Mouse (Mus musculus) ovary, postnatal 10 days (tissue): Measurements from ENCODE around the gene Foxo3.

Experiments used
- DNase-seq: peaks from one replicate; pipeline ENCODE4 v3.0.0; 2022; ENCODE audit warnings: low spot score

Foxo3 gene

DNA sequence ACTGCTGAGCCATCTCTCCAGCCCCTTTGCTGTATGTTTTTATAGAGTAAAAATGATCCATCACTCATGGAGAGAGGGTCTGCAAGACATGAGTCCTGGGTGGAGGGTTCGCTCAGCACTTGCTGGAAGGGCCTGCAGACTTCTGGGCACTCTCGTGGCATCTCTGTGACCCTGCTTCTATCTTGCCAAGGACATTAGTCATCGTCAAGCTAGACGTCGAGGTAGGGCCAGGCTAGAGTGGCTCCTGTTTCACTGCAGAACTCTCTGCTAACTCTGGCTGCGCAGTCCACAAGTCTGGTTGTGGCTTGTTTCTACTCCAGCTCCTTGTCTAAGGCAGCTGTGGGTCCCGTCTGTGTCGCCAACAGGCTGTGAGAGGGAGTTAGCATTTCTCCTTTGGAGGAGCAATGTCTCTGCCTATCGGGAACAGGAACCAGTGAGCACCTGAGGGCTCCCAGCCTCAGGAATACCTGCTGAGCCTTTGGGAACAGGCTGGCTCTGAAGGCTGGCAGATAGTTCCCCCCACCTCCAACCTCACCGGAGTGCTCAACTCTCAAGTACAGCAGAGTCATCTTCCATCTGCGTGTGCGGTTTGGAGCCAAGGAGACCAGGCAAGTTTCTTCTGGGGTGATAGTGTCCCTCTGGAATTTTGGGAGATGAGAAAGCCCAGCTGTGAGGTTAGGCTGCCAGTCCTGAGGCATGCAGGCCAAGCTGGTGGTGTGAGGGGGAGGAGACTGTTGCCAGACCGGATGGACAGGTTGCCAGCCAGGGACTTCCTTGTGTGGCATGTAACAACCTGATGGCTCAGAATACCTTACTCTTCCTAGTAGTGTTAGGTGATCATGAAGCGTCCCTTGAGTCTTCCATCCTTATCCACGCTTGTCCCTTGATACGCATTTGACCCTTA, 98.5 kb downstream of the Foxo3 start:
- no peak for DNase-seq

DNA sequence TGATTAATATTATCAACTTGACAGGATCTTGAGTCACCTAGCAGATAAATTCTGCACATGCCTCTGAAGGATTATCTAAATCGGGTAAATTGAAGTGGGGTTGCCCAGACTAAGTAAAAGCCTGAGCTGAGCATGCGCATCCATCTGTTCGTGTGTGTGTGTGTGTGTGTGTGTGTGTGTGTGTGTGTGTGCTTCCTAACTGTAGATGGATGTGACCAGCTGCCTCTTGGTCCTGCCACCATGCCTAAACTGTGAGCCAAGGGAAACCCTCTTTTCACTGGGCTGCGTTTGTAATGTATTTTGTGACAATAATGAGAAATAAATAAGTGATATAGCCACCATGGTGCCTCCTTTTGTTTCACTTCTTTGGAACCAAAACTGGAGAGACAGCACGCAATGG, 102.3 kb downstream of the Foxo3 start:
- no peak for DNase-seq

DNA sequence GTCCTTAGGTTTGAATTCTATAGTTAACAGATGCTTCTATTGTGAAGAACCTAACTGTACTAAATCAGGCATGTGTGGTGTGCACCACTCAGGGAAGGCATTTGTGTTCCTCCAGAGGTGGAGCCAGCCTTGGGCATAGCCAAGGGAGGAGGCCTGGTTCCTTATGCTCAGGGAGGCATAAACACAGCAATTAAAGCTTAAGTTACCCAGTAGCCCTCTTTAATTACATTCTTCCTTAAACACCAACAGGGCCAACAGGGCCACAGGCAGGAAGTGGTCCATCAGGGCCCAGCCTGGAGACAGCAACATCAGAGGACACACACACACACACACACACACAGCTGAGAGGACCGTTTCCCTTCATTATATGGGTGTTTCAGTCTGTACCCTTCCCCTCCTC, 102.7 kb downstream of the Foxo3 start:
- no peak for DNase-seq

DNA sequence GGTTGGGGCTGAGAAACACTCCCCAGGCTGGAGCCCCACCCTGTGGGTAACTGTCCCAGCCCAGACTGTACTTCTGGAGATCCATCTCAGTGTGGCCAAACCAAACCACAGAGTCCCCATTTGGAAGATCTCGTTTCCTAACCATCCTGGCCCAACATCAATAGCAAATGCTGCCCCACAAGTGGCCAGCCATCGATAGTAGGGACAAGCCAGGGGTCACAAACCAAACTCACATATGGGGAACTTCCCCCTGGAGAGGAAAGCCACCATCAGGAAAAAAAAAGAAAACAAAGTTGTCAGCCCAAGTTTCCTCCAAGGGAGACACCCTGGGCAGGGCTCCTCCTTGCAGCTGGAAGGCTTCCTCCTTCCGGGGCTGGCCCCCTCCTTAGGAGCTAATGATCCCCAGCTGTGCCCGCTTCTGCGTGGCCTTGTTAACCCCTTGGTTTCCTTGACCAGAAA, 105.6 kb downstream of the Foxo3 start:
- DNase-seq, result no peak

DNA sequence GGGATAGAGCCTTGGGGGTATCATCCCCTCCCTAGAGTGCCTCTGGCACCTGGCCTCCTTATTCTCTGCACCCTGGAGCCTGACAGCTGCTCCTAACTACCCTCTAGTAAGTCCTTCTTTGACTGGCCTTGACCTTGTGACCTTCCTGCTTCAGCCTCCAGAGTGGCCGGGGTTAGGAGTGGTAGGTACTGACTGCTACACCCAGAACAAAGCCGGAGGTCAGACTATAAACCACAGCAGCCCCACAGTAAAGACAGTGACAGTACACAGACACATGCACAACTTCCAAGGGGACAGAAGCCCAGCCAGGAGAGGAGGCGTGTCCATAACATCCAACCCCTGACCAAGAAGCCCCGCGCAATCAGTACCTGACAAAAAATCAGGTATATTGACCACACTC, 106.4 kb downstream of the Foxo3 start:
- no peak for DNase-seq

DNA sequence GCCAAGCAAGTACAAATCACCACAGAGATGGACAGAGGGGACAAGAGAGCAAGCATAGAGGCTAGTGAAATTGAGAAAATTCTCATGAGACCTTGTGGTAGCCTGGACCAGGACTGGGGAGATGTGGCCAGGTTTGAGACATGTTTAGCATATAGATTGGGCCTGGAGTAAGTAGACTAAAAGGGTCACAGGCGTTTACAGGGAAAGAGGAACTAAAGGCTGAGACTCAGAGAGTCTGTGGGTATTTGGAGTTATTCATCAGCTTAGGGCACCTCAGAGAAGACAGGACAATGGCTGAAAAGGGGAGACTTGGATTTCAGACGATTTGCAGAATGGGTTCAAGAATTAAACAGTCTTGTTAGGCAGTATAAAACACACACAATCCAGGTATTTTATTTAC, 121.8 kb downstream of the Foxo3 start:
- DNase-seq, result no peak

DNA sequence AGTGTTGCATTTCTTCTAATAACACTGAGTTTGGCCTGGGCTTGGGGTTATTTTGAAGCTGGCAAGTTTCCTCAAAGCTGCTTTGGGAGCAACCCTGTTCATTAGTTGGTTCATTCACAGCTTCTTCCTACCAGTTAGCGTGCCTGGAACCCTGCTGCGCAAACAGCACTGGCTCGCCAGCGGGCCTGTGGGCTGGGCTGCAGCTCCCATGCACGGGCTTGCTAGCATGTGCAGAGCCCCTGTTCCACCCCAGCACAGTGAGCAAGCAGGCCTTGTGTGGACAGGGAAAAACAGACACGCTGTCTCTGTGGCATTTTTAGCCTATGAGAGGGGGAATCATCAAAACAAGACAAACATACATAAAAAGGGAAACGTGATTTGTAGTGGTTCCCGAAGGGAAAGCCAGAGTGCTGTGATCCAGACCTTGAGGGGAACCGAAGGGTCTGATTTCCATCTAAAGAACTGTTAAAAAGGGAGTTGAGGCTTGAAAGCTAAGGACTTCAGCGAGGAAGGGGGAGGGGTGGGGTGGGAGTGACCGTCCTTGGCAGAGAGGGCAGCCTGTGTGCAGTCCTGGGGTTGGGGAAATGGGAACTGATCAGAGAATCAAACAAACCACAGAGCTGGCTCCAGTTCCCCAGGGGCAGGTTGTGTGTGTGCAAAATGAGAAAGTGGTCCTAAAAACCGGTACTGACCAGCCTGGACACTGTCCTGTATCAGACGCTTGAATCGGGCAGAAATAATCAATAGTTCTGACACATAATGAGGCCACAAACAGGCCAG, 123.9 kb downstream of the Foxo3 start:
- no peak for DNase-seq

DNA sequence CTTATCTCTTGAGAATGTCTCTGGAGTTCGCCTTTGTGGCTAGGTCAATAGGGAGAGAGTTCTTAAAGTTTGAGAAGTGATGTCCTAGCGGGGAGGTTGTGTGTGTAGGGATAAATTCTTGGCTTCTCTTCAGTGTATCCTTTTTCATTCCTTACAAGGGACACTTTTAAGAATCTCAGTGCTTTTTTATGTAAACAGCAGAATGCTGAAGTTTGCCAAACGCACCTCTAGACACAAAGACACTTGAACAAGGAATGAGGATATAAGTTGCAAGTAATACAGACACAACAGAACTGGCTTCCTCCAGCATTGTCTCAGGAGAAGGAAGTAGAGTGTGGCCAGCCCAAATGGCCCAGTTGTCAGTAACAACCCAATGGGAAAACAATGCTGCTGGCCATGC, 126.8 kb downstream of the Foxo3 start:
- no peak for DNase-seq

DNA sequence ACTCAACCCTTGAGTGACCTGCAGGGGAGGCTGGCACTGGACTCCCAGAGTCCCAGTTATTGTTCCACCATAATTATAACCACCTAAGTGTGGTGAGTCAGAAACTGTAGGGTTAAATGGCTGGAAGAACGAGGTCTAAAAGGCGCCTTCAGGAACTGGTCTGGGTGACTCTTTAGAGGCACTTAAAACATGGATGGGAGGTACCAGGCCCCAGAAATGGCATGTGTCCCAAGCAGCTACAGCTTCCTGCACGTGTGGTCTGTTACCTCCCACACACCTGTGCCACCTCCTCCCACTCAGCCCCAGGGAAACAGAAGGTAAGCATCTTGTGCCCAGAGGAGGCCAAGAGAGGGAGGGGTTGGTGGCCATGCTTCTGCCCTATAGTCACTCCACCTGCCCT, 128.2 kb downstream of the Foxo3 start:
- DNase-seq, result no peak

DNA sequence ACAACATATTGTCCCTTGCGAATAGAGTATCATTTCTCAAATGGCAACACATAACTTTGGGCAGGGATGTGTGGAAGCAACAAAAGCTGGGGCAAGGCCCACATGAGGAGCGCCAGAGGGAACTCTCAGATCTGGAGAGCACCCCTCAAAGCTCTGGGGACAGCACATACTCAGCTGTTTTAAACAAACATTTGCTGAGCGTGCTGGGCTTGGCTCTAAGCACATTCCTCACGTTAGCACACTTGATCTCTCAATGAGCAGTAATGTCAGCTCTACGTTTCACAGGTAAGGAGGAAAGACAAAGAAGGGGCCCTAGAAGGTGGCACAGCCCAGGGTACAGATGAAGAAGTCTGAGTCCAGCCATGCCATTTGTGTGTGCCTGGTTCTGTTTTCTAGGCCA, 131.3 kb downstream of the Foxo3 start:
- no peak for DNase-seq

DNA sequence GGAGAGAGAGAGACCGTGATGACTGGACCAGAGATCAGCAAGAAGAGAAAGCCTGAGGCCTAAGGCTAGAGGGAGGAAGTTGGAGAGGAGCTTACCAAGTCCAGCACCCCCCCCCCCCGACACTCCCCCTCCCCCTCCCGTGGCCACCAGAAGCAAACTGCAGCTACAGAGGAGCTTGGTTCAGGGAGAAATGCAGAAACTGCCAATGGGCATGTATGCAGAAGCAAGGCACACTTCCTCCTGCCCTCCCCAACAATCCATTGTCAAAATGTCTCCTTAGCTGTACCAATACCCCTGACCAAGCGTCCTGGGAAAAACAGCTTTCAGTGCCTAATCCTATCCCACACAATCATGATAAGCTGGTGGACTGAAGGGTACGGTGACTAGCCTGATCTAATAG, 131.8 kb downstream of the Foxo3 start:
- no peak for DNase-seq

DNA sequence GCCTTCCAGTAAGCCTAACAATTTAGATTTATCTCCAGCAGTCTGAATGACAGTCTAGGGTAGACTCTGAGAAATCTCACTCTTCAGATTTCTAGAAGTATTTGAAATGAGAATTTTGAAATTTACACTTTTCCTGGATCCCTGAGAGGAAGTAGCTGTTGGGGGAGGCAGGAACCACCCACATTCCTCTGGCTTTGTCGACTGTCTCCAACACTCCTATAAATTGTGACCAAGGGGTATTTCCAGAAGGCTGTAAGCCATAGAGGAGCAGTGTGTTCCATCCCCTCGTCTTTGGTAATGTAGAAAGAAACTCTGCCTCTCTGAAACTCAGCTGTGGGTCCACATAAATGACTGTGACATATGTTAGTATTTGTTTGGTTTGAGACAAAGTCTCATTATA, 132.4 kb downstream of the Foxo3 start:
- no peak for DNase-seq

DNA sequence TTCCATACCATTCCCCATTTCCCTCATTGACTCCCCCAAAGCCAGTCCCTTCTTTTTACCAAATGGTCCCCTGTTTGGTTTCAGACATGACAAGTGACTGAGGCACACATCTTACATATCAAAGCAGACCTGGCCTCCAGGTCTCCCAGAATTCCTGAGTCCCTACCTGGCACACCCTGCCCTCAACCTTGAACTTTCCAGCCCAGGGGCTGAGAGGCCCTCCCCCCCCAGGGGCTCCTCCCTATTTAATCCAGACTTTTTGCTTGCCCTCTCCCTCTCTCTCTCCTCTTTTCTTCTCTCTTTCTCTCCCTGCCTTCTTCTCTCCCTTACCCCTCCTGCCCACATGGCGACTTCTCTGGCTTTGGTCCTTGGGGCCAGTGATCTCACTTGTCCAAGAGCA, 133.8 kb downstream of the Foxo3 start:
- DNase-seq, result no peak

DNA sequence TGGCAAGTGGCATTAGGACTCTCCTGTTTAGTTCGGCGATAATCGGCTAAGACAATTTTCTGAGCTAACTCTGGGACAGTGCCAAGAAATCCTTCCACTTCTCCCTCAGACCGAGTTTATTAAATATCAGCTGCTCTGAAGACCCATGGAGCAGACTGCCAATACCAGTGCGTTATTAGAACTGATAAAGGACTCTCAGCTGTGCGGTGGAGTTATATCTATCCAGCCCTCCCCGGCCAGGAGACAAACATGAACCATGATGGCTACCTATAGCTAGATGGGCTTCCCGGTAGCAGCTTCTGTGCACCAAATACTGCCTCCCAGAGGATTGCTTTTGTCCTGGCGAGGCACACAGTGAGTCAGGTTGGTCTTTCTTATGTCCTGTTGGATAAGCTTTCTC, 134.5 kb downstream of the Foxo3 start:
- no peak for DNase-seq

DNA sequence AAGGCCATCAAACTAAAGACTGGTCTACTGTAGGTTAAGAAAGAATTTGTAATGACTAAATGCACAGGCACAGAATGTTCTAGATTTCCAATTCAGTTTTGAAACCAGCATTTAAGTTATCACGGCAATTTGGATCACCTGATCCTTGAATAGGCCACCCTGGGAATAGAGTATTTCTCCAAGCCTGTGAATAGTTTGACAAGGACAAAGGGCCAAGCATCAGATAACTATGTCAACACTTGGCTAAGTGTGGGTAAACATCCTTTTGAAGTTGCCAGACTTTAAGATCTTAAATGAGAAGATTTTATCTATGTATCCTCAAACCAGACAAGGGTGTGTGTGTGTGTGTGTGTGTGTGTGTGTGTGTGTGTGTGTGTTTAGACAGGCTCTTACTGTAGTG, 136.8 kb downstream of the Foxo3 start:
- no peak for DNase-seq

DNA sequence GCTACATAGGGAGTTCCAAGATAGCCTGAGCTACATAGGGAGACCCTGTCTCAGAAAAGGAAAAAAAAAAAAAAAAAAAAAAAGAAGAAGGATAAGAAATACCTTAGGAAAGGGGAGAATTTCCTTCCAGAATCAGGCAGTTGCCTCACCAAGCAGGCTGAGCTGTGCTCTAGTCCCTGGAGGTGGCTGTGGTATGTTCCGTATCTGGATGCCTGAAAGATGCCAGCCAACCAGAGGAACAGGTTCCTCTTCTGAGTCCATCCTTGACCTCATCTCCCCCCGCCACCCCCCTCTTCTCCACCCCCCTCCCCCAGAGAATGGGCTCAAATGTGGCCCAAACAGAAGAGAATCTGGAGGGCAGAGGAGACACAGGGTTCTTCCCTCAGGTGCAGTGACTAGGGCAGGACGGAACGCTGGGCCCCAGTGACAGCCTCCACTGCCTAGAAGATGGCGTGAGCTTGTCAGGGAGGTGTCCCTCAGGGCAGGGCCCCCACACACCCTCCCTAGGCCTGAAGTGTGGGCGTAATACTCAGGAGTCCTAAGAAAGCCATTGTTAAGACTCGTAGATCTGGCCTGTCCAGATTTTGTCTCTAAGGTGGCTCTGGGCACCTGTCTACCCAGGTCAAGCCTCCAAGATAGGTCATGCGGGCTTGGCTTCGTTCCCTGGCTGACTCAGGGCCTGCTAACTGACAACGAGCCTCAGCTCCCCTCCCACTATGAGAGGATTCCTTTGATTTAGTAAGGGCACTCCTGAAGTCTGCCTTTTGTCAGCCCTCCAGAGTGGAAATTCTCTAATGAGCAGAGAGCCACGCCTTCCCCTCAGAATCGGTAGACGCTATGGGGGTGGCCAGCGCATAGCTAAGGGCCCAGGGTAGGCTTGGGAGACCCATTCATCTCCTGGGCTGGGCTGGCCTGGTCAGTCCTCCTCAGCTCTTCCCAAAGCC, 141.5 kb downstream of the Foxo3 start:
- no peak for DNase-seq
